Mouse (Mus musculus): ENCODE results near the gene Mgat4c.
A peak's percentile ranks its signal among the peaks of the same experiment; 100 is the strongest.
"Not testable (repeated sequence)": the region's sequence is repeated elsewhere in the genome, so short reads cannot be mapped to it uniquely, and the experiment has no call there.

The Mgat4c gene

DNA sequence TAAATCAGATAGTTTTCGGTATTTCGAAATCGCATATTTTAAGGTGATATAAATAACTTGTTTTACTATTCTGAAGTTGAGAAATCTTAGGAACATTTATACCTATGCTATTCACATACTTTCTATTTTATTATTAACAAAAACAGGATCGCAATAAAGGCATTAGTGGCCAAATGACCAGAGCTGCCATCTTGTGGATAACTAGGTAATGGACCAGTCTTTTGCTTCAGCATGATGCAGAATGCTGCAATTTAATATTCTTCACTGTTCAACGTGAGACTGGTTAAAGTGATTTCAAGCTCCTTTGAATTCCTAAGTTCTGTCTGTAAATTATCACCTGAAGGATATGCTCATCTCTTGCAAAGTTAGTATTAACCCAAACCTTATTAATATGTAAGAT, 473.6 kb downstream of the Mgat4c start:
- no peak for DNase-seq

DNA sequence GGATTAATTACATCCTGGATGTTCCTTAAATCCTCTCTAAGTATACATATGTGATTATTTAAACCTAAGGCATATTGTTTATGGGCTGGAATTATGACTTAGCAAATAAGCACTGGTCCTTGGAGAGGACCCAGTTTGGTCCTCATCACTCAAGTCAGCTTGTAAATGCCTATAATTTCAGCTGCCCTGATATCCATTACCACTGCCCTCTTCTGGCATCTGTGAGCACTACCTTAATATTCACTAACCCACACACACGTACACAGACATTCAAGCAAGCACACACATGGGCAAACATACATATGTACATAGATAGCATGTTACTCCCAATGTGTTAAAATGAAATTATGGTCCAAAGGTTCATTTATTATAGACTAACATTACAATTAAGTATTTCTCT, 474.6 kb downstream of the Mgat4c start:
- DNase-seq = no peak

DNA sequence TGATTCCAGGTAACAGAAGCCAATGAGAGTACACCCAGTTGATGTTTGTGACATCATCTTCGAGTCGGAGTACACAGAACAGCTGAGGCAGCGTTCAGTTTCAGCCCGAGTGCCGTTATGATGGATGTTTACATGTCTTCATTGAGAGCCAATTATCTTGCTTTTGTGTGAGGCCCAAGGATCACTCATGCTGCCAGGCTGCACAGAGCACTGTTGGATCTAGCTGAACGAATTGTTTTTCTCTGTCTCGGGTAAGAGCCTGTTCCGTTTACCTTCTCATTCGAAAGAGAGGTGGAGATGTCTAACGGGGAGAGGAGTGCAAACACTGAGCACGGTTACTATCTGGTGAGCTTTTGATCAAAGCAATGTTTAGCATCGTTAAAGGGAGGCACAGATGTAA, 477.5 kb downstream of the Mgat4c start:
- peak; percentile 6 for DNase-seq

DNA sequence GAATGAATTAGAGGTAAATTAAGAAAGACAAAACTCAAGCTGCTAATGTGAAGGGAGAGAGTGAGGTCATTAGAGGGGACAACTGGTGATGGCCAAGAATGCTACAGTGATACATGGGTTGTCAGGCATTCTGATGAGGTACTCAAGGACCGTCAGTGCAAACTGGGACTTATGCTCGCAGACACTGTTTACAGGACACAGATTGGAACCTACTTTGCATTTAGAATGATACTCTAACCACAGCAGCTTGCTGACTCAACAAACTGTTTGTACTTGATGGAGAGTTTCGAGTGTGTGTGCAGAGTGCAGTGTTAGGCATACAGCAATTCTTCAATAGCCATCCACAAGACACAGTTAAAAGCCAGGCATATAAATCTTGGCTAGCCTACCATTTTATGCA, 503.4 kb downstream of the Mgat4c start:
- no peak for DNase-seq

DNA sequence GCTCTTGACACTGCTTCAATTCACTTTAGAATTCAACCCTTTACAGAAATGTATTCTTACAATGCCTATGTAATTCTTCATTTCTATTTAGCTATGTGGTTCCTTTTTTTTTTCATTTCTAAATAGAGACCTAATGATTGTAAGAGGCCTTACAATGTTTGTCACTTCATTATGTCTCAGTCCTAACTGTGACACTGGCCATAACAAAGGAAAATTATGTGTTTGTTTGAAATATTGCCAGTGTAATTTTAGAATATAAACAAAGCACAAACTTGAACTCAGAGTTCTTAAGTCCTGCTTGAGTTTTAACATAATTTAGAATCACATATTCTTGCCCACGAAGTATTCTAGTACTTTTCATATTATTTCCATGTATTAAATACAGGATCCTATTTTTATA, 510.4 kb downstream of the Mgat4c start:
- no peak for DNase-seq

DNA sequence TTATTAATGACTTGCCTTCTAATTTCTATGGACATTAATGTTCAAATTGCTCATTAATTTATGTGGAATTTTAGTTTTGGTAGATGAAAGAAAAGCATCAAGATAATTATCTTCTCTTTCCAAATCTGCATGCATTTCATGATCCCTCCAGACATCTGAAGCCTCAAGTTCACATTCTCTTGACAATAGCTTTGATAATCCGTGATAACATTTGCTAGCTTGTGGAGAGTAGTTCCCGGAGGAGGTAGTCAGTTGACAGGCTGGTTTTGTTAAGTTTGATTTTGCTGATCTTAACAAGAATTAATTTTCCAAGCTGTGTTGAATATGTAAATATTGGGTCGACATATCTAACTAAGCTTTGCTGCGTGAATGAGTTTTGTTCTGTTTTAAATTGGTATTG, 515.6 kb downstream of the Mgat4c start:
- DNase-seq = no peak

DNA sequence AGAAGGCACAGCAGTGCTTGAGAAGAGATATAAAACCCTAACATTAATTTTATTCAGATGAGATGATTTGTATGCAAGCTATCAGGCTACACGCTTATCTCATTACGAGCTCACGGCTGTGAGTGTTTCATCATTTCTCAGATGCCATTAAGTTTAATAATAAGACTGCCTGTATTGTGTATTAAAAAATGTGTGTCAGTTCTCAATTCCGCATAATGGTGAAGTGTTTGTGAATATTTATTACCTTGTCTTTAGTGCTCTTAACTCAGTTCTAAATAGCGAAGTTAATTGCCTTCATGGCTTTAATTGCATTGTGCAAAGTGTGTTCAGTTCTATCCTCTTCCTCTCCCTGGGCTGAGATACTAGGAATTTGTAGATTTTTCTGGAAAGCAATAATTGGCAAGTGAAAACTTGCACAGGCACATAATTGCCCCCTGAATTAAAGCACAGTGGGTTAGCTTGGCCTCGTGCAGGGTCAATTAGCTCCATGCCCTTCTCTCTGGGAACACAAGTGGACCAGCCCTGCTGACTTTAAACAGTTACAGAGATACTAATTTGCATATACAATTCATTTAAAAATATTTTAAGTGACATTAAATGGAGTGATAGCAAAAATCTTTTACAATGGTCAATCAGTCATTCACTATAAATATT, 557.4 kb downstream of the Mgat4c start:
- no peak for DNase-seq

DNA sequence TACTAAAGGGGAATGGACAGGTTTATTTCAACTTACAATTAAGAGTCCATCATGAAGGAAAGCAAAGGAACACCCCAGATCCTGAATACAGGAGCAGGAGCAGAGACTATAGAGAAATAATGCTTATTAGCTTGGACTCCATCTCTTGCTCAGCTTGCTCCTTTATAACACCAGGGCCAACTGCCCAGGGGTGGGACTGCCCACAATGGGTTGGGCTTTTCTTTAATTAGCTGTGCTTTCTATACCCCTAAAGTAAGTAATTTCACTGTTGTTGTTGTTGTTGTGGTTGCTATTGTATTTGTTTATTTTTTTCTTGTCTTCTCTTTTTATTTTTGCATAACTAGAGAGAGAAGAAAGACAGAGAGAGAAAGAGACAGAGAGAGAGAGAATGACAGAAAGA, 562.6 kb downstream of the Mgat4c start:
- DNase-seq = no peak

DNA sequence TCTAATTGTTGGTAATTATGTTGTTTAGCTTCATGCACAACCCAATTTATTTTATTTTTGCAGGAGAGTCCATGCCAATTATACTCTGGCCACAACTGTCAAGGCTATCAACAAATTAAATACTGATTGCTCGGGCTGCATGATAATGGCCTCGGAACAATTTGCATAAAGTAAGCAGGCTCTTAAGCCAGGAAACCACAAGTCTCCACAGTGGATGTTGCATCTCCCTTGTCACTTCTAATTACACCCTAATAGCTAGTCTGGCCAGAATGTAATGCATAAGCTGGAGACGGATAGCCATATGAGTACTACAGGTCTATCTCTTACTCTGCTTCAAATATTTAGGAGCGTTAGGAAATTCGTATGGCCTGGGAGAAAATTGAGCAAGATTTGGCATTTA, 563.3 kb downstream of the Mgat4c start:
- no peak for DNase-seq

DNA sequence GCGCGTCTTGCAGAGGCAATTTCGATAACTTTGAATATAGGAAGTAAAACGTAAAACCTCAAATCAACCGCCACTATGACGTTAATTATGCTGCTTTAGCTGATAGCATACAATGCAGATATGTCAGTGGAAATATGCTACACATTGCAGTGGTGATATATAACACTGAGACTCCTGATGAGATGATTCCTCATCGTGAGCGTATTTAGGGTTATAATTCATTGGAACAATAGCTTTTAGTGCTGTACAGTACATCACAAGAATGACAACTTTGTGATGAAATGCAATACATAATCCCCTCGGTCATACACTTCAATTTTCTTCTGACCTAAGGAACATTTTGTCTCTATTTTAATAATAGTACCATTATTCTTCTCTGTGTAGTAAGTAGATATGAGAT, 564.0 kb downstream of the Mgat4c start:
- no peak for DNase-seq

DNA sequence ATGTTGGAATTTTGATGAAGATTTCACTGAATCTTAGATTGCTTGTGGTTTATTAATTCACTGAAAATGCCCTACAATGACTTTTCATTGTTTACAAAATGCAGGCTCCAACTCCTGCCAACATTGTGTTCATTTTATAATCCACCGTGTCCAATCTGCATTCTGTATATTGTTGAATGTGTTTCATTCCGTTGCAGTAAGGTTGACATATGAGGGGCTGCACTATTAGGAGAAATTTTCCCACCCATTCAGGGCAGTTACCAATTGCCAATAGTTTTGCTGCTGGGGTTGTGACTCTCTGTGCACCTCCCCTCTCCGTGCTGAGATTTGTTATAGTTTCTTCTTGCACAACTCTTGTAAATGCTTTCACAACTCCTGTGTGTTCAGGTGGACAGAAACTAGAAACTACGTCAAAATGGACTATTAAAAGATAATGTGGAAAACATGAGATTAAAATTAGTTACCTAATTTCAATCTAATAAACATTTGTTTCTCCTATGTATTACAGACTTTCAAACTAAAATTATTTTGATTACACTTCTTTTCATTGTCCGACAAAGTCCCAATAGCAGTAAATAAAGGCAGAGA, 627.7 kb downstream of the Mgat4c start:
- no peak for DNase-seq

DNA sequence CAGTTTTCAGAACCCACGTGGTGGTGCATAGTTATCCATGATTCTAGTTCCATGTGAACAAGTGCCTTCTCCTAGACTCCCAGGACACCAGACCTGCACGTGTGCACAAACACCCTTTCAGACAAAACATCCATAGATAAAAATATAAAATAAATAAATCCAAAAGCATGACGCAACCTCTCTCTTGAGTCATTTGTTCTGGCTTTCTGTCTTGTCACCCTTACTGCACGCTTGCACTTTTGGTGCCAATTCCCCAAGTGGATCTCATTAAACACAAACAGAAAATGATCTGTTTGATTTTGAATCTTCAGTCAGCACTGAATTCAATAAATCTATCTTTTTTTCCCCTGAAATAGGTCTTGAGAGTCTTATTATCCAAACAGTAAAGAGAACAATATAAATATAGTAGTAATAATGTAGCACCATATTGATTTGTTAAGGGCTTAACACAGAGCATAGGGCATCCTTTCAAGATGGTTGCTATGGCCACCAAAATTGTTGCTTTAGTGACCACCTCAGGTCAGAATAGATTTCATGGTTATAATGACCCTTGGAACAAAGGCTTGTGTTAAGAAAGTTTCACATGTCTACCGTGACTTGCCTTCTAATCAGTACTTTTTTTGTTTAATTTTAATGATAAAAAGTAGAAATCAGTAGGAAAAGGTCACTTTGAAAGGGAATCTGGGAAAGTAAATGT, 684.5 kb downstream of the Mgat4c start:
- DNase-seq = no peak

DNA sequence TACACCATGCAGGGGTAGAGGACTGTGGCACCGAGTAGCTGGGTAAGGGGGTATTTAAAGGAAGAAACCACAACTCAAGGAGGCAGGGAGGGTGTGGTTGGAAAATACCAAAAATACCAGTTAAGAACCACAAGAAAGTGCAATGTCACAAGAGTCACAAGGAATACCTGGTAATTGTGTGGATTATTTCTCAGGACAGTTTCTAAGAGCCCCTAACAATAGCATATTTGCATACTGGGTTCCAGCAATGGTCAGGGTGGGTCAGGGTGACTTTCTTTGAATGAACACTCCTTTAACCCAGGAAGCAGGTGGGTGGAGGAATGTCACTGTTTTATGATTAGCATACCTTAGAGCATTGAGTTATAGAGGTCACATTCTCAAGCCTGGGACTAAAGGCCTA, 689.3 kb downstream of the Mgat4c start:
- no peak for DNase-seq

DNA sequence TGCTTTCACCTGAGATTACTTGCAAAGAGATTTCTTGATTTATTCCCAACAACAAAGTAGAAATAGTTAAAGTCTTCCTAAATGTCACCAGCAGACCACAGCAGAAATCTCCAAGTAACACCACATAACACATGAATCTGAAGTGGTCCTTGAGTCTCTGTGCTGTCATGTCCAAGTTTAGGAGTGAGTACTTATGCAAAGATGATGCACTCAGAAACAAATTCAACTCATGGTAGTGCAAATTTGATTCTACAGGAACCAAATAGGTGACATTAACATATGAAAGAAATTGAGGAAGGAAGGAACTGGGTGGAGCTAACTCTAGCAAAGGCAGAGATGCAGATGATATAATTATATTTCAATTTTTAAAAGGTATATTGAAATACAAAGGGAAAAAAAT, 690.8 kb downstream of the Mgat4c start:
- DNase-seq = no peak

DNA sequence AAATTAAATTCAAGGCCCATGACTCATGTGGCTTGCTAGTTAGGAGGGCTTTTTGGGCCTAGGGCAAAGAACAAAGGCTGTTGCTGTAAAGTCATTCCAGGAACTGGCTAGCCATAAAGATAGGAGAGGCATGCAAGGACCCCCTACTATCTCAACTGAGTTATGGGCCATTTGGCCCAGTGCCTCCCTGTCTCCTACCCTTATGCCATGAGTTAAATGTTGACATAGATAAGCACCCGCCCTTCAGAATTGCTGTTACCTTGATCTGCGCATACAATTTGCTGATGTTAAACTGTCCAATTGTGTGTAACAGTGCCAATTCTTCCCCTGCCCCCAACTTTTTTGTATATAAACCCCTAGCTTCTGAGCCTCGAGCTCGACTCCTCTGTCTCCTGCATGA, 692.8 kb downstream of the Mgat4c start:
- no peak for DNase-seq

DNA sequence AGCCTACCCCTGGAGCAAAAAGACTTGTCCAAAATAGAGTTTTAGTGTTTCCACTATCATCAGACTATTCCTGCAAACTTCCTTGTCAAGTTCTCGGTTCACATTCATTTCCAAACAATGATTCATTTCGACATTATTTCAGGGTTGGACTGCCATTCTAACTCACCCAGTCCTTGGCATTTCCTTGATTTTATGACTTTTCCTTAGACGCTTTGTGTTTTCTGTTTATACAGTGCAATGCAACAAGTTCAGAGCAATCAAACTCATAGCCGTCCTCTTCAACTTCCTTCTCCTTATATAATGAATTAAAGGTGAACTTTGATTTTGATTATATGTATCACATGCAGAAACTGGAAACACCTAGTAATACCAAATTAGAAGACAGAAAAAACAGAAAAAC, 696.1 kb downstream of the Mgat4c start:
- no peak for DNase-seq

DNA sequence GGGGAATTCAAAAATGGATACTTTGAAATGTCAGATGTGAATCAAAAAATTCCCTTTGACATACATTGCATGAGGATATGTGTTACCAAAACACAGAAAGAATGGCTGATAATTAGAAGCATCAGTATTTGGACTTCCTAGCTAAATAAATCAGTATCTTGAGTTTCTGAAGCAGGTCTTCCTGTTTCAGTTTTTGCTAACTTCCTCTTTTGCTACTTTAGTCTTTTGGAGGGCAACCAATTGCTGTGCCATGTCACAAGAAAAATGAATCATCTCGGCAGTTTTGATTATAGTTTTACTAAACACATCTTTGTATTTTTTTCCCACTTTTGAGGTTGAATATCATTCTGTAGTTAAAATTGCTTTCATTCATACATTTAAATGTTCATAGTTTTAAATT, 707.9 kb downstream of the Mgat4c start:
- DNase-seq = no peak

DNA sequence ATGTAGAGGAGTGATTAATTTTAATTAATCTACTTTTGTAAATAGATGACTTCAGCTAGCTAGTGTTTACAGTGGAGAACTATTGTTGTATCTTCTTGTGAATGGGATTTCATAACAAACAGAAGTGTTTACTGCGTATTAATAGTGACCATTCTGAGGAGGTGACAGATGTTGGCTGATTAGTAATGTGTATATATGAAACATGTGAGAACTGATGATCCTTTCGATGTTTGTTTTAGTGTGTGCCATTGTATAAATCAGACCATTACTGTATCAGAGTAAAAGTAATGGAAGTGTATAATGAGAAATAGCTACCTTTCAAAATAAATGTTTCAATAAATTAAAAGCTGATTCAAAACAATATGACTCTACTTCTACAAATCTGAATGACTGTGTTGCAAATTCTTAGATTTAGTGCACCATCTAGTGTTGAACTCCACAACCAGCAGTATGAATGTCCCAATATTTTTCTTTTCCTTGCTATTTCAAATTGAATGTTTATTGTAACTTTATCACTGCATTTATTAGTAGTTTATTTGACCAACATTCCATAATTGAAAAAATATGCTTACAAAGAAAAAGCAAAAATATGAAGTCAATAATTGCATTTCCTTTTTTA, 736.5 kb downstream of the Mgat4c start:
- no peak for DNase-seq

DNA sequence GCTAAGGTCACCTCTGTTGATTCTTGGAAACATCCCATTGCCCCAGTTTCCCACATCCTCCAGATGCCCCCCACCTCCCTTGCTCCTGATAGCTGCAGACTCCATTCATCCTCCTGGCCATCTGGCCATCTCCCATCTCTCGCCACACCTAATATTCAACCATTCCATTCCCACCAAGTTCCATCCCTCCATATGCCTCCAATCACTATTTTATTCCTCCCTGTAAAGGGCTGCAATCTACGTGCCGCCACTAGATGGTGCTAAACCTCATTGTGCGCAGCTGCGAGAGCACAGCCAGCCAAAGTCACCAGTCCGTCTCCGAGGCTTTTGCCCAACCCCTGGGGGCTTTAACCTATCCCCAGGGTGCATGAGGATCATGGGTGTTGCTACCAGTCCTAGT, 753.8 kb downstream of the Mgat4c start:
- DNase-seq = not testable (repeated sequence)

DNA sequence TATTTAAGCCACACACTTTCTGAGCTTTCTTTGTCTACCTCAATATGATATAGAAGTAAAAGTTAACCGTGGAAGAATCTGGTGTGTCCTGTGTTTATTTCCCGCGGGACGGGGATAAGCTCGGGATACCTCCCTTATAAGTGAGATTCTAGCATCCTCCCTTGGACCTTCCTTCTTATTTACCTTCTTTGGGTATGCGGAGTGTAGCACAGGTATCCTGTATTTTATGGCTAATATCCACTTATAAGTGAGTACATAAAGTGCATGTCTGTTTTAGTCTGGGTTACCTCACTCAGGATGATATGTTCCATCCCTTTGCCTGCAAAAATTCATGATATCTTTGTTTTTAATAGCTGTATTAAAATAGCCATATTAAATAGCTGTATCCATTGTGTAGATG, 754.2 kb downstream of the Mgat4c start:
- DNase-seq = not testable (repeated sequence)

Measured in cerebellum, adult 8-10 months (tissue).